Mouse (Mus musculus) bone marrow macrophage, adult 2 months (primary cell): ENCODE measurements around the gene Tmpo. TPM values are rescaled to one million over a fixed set of nuclear protein-coding genes. Genes with fewer than 3 reads are reported as not detected.

ENCODE experiments used
- H3K27ac ChIP-seq: 2 replicates; pipeline ENCODE4 v1.5.1; 2012; ENCODE audit warnings: low read depth, low read length; ENCODE audit not compliant: insufficient read depth
- H3K4me1 ChIP-seq: 2 replicates; pipeline ENCODE4 v1.6.1; 2012; ENCODE audit warnings: low read length; ENCODE audit not compliant: control insufficient read depth, insufficient read depth
- H3K4me3 ChIP-seq: 2 replicates; pipeline ENCODE4 v1.5.1; 2012; ENCODE audit warnings: mild to moderate bottlenecking, low read length, moderate library complexity; ENCODE audit not compliant: insufficient read depth
- CTCF ChIP-seq: IDR thresholded peaks from 2 replicates; pipeline ENCODE4 v1.5.1; 2012; ENCODE audit warnings: low read depth, mild to moderate bottlenecking, low read length, moderate library complexity
- POLR2A ChIP-seq: IDR thresholded peaks from 2 replicates; pipeline ENCODE4 v1.6.1; 2012; ENCODE audit warnings: mild to moderate bottlenecking, low read depth, low read length, borderline replicate concordance
- polyA plus RNA-seq: library from polyadenylated mRNA; stranded (reverse); fragments of >200 nt; gene quantifications from 2 replicates; pipeline ENCODE4 v1.2.4, GENCODE M21; 2012; ENCODE audit not compliant: missing spikeins, insufficient read depth, insufficient read length

The Tmpo gene
- polyA plus RNA-seq, 1 experiment, result 155 TPM

- H3K4me3 ChIP-seq, result no peak overlapping the region
- TF ChIP-seq POLR2A (no peak), CTCF (no peak)
- no peak overlapping the region for H3K27ac ChIP-seq
- H3K4me1 ChIP-seq, result peaks cover 33% of the 10 kb centered on the region
These were observed 19.0 kb downstream of the Tmpo start for GRCm38 (mm10) chr10:91162077-91162476.

DNA sequence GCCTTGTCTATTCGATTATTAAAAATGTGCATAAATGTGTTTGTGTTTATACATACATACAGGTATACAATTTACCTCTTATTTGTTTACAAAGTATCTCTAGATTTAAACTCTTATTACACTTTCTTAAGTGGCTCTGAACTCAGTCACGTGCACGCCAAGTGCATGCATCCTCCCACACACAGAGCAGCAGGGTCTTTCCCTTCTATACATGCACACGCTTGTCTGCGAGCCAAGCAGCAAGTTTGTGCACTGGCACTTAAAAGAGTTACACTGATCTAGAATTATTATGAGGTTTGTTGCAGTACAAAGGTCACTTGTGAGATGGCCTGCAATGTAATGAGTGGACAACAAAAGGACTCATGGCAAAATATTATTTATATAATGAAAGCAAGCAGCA, 20.1 kb downstream of the Tmpo start:
- H3K4me3 ChIP-seq, result no peak overlapping the region
- peaks cover 38% of the 10 kb centered on the region for H3K4me1 ChIP-seq

GRCm38 (mm10) chr10:91158442-91158841, 22.7 kb downstream of the Tmpo start:
- TF ChIP-seq CTCF (no peak), POLR2A (no peak)
- Histone ChIP-seq H3K4me3 (no peak overlapping the region), H3K27ac (peak overlapping the region; percentile 88), H3K4me1 (peaks cover 52% of the 10 kb centered on the region)

More for the DNA sequence above, 20.1 kb downstream of the Tmpo start:
- TF ChIP-seq CTCF (no peak), POLR2A (no peak)
- no peak overlapping the region for H3K27ac ChIP-seq

DNA sequence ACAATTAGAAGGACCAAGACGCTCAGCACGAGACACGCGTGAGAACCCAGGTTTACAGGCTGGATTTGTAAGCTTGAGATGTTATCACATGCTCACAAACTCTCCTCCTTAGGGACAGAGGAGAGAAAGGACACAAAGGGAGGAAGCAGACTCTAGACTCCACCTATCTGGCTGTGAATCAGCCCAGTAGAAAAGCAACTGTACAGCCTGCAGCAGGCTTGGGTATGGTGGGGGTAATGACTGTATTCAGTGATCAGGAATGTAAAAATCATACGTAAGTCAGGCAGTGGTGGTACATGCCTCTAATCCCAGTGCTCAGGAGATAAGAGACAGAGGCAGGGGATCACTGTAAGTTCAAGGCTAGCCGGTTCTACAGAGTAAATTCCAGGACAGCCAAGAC, 24.8 kb downstream of the Tmpo start:
- H3K27ac ChIP-seq, result peak overlapping the region; percentile 74
- H3K4me1 ChIP-seq, result peaks cover 46% of the 10 kb centered on the region
- no peak for TF ChIP-seq CTCF
- no peak for TF ChIP-seq POLR2A
- no peak overlapping the region for H3K4me3 ChIP-seq

DNA sequence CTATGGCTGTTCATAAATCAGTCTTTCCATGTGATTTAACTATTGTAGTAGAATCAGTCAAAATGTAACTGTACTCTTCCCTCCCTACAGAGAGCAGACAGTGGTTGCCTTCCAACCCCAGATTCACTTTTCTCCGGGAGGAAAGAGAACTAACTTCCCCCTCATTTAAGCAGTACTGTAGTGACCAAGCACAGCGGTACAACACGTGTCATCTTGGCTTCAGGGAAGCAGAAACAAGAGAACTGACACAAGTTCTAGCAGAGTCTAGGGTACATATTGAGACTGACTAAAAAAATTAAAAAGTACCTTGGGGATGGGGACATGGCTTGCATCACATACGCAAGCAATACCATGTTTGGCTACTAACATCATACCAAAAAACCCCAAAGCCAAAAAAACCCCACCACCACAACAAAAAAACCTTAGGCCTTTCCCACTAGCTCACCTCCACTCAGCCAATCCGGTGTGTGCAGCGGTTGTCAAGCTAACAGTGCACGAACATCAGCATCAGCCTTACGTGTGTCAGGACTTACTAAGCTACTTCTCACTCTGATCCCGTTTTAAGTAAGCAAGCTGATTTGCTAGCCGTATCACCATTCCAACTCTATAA, 27.1 kb downstream of the Tmpo start:
- Histone ChIP-seq H3K27ac (peak overlapping the region; percentile 55), H3K4me3 (no peak overlapping the region), H3K4me1 (peaks cover 44% of the 10 kb centered on the region)
- no peak for TF ChIP-seq POLR2A
- TF ChIP-seq CTCF, result no peak

DNA sequence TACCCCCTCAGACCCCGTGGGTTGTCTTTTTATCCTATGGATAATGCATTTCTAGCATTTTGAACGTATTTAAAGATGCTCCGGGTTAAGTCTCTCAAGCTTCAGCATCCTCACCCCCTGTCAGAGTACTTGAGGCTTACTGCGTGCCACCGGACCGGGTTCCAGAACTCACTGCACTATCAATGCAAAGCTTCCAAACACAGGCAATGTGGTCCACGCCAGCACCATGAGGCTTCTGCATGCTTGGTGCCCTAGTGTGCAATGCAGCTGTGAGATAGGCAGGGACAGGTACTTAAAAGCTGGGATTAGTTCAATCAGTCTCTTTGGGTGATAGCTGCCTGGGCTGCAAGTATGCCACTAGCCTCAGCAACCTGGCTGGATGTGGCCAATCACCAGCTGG, 35.7 kb downstream of the Tmpo start:
- H3K4me1 ChIP-seq, result peaks cover 8% of the 10 kb centered on the region; the same call in 1 of the 2 replicates
- no peak overlapping the region for H3K4me3 ChIP-seq
- no peak overlapping the region for H3K27ac ChIP-seq
- no peak for TF ChIP-seq CTCF
- TF ChIP-seq POLR2A, result no peak

DNA sequence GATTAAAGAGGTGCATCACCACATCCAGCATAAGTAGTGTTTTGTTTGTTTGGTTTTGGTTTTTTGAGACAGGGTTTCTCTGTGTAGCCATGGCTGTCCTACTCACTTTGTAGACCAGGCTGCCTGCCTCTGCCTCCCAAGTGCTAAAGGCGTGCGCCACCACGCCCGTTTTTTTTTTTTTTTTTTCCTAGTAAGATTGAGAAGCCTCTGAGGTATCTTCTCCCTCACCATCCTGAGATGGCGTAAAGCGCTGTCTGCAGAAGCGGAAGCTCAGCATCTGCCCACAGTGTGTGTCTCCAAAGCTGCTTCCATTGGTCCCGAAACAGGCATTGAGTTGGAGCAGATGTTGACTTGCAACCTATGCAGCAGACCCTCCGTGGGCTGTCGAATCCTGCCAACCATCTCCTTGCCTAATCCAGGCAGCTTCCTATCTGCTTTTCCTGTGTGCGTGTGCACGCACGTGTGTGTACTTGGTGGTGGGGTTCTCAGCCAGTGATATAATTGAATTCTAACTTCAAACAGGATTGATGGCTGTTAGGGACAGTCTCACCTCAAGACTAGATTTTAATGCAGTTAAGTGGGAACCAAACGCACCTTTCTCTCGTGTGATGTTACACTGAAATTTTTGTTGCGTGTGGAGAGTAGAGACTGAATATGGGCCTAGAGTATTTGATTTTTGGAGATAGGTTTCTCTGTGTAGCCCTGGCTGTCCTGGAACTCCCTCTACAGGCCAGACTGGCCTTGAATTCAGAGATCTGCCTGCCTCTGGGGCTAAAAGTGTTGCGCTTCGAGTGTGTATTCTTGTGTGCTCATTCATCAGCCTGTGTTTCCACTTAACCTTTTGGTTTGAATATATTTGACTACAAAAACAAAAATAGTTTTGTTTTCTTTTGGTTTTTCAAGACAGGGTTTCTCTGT, 37.5 kb downstream of the Tmpo start:
- TF ChIP-seq POLR2A, result no peak
- no peak for TF ChIP-seq CTCF
- Histone ChIP-seq H3K4me3 (no peak overlapping the region), H3K27ac (no peak overlapping the region), H3K4me1 (peaks cover 20% of the 10 kb centered on the region)

DNA sequence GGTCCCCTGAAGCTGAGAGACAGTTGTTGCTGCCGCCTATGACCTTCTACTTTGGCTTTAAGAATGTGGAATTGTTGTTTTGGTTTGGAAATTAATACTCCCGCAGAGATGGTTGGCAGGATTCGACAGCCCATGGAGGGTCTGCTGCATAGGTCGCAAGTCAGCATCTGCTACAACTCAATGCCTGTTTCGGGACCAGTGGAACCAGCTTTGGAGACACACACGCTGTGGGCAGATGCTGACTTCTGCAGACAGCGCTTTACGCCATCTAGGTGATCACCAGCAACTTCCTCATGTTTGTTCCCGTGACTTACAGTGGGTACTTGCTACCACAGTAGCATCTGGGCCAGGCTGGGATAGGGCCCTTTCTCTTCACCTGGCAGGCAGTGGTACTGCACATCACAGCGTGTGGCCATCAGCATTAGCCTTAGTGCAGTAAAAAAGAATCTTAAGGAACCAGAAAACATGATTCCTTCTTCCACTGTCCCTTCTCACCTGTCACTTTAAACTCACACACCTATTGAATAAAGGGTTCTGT, 38.4 kb downstream of the Tmpo start:
- H3K4me1 ChIP-seq, result peaks cover 21% of the 10 kb centered on the region
- no peak overlapping the region for H3K4me3 ChIP-seq
- H3K27ac ChIP-seq, result no peak overlapping the region
- TF ChIP-seq POLR2A (no peak), CTCF (no peak)

DNA sequence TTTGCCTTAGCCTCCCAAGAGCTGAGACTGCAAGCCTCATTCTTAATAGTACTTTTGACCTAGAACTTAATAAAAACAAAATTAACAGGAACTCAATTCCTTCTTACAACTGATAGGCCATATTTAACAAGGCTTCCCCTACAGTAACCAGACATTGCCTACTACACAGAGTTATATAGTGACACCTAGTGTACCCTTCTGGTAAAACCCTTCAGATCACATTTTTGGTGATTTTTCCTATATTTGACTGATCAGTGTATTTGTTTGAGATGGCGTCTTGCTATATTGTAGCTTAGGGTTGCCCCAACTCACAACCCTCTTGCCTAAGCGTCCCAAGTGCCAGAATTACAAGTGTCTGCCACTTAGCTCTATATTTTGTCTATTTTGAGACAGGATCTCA, 39.6 kb downstream of the Tmpo start:
- Histone ChIP-seq H3K4me1 (peaks cover 24% of the 10 kb centered on the region), H3K27ac (0 out of 2 replicates have a peak overlapping the region, but pooled peaks have one; percentile 3), H3K4me3 (no peak overlapping the region)
- TF ChIP-seq CTCF (no peak), POLR2A (no peak)

GRCm38 (mm10) chr10:91139148-91139766, 41.9 kb downstream of the Tmpo start:
- TF ChIP-seq CTCF (no peak), POLR2A (no peak)
- Histone ChIP-seq H3K27ac (peak overlapping the region; percentile 100), H3K4me3 (no peak overlapping the region), H3K4me1 (peaks cover 24% of the 10 kb centered on the region)
